Mouse (Mus musculus) erythroblast, embryonic 14.5 days (primary cell): ENCODE data around the gene Entpd6.

ENCODE experiments used
- GATA1 ChIP-seq: IDR thresholded peaks from 2 replicates; pipeline ENCODE4 v1.6.1; 2012; ENCODE audit warnings: low read length, inconsistent platforms, mixed read lengths
- TAL1 ChIP-seq: IDR thresholded peaks from 3 replicates; pipeline ENCODE4 v1.6.1; 2012; ENCODE audit warnings: low read length, inconsistent platforms, mixed read lengths

DNA sequence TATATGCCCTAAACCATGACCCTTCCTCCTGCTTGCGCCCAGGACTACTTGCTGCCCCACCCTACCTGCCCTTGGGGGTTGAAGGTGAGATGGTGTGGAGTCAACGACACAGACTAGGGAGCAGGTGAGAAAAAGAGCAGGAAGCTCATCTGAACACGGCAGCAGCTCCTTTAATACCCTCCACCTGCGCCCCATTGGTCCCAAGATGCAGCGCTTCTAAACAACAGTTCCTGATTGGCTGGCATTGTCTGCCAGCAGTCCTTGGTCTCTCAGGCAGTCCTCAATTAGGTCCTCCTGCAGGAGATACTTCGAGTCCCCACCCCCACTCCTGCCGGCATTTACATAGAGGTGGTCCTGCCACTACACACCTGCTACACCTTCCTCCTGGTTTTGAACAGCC lies 3.8 kb upstream of the Entpd6 start:
- no peak for TF ChIP-seq GATA1
- TF ChIP-seq TAL1 = no peak
